Mouse (Mus musculus) brain, adult 10 weeks (tissue): ENCODE results near the gene Sept1. TPM values are rescaled to one million over a fixed set of nuclear protein-coding genes. Genes with fewer than 3 reads are reported as not detected.

ENCODE experiments used
- polyA plus RNA-seq: library from polyadenylated mRNA; stranded (reverse); fragments of 350-450 nt; fragmentation: Illumina TruSeq; extraction: RNeasy Lipid Tissue Mini Kit (QIAGEN cat#74804); gene quantifications from one replicate; pipeline ENCODE4 v1.2.3, GENCODE M21; 2015; ENCODE audit warnings: low read depth, low replicate concordance

Gene Sept1
- polyA plus RNA-seq, result 6.4 TPM

GRCm38 (mm10) chr7:127232622-127233367, at the start of gene Sept1, which contains the start of gene Zfp553:
Gene Sept1, minus strand, starts transcription at chr7:127233130.
Gene Zfp553, plus strand, starts transcription at chr7:127233061.

GRCm38 (mm10) chr7:127273925-127274789, 41.2 kb upstream of the Sept1 start, which contains the start of gene Sephs2:
Gene Sephs2, minus strand, starts transcription at chr7:127274055.

GRCm38 (mm10) chr7:127260309-127261111, 27.6 kb upstream of the Sept1 start, which contains the start of gene Dctpp1:
Gene Dctpp1, minus strand, starts transcription at chr7:127260709.

DNA sequence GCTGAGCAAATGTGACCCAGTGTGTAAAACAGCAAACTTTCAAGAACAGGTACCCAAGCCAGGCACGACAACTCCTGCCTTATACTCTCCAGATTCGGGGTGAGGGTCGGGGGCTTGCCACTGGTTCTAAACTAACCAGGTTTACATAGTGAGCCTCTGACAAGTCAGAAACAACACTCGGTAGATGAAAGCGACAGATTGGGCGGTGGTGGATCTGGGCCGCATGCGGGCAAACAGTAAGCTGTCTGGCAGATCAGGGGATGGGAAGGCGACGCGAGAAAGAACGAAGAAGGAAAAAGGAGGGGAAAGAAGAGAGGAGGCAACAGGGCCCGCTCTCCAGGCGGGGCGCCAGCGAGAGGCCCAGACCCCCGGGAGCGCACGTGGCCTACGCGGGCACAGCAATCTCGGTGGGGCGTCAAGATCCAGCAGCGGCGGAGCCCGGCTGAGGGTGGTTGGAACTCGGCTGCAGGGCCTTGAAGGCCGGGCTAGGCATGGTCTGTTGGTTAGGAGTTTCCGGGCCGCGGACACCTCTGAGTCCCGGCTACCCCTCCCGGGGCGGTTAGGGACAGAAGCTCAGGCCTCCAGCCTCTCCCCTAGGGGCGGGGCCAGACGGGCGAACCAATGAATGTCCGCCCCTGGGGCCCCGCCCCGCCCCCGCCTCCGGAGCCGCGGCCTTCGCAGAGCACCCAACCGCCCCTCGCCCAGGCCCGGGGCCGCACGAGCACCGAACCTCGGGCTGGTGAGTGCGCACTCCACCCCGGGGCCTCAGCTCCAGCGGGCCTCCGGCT, 11.1 kb upstream of the Sept1 start, which contains the start of gene Zfp771:
TSS of gene Zfp771 (plus strand) at position 405 of the 788 bp plus-strand sequence.

DNA sequence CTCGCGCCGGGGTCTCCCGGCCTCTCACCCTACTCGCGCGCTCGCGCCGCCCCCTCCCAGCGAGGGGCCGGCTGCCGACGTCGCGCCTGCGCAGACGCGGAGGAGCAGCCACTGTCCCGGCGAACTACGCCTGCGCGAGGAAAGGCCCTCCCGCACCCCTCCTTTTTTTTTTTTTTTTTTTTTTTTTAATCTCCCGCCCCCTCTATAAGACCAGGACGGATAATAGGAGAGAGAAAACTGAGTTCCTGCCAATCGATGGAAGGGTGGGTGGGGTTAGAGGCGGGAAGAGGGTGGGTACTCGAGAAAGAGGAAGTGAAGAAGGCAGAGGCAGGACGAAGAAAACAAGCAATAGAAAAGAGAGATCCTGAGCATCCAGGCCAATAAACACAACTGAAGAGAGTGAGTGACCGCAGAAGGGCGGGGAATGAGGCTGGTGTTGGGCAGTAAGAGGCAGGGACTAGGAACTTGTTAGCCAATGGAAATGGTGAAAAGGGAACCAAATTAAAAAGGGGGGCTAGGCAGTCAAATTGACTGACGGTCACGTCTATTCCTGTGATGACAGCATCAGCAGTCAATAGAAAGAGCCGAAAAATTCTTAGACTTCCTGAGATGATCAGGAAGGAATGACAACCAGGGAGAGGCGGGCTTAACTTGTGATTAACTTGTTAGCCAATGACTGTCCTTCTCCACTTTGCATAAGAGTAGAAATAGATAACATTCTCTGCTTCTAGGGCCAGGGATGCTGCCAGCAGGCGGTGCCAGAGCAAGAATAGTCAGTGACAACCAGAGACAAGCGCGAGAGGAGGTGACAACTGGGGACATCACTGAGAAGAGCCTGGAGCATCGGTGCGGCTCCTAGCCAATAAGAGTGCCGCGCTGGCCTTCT, 24.1 kb downstream of the Sept1 start, which contains the start of gene Mylpf:
TSS of gene Mylpf (plus strand) at position 338 of the 886 bp plus-strand sequence.

GRCm38 (mm10) chr7:127208295-127208552, 24.7 kb downstream of the Sept1 start, which contains the start of gene Tbc1d10b:
Gene Tbc1d10b, minus strand, starts transcription at chr7:127208468.

GRCm38 (mm10) chr7:127195544-127196295, 37.2 kb downstream of the Sept1 start, which contains the start of gene Cd2bp2:
Gene Cd2bp2, minus strand, starts transcription at chr7:127196050.

Other genes with a start within 250 kb of the Sept1 start
- gene Mvp, start 218.5 kb downstream of the Sept1 start, polyA plus RNA-seq, result 4.3 TPM
- not detected for gene Pagr1b, start 216.6 kb downstream of the Sept1 start, polyA plus RNA-seq
- 21.8 TPM for gene Pagr1a, start 215.8 kb downstream of the Sept1 start, polyA plus RNA-seq
- 57.4 TPM for gene Gm42742, start 212.0 kb downstream of the Sept1 start, polyA plus RNA-seq
- gene Prrt2, start 211.9 kb downstream of the Sept1 start, polyA plus RNA-seq, result 205 TPM
- 137 TPM for gene Maz, start 206.1 kb downstream of the Sept1 start, polyA plus RNA-seq
- gene Kif22, start 190.7 kb downstream of the Sept1 start, polyA plus RNA-seq, result 8.7 TPM
- gene Zg16, start 145.8 kb downstream of the Sept1 start, polyA plus RNA-seq, result not detected
- 2.3 TPM for gene AI467606, start 141.8 kb downstream of the Sept1 start, polyA plus RNA-seq
- 0.36 TPM for gene Qprt, start 110.9 kb downstream of the Sept1 start, polyA plus RNA-seq
- 0.21 TPM for gene Spn, start 95.3 kb downstream of the Sept1 start, polyA plus RNA-seq
- 74.5 TPM for gene Cd2bp2, start 37.1 kb downstream of the Sept1 start, polyA plus RNA-seq
- gene Tbc1d10b, start 24.7 kb downstream of the Sept1 start, polyA plus RNA-seq, result 53.6 TPM
- gene Mylpf, start 24.2 kb downstream of the Sept1 start, polyA plus RNA-seq, result 5.3 TPM
- gene Zfp553, start 69 bp downstream of the Sept1 start, polyA plus RNA-seq, result 14.3 TPM
- 23.6 TPM for gene Zfp771, start 11.1 kb upstream of the Sept1 start, polyA plus RNA-seq
- 44.7 TPM for gene Dctpp1, start 27.6 kb upstream of the Sept1 start, polyA plus RNA-seq
- 35.9 TPM for gene Sephs2, start 40.9 kb upstream of the Sept1 start, polyA plus RNA-seq
- gene Itgal, start 63.1 kb upstream of the Sept1 start, polyA plus RNA-seq, result 0.46 TPM
- 11.7 TPM for gene Zfp768, start 112.5 kb upstream of the Sept1 start, polyA plus RNA-seq
- gene Zfp747, start 142.9 kb upstream of the Sept1 start, polyA plus RNA-seq, result 5.3 TPM
- 2.3 TPM for gene 9130019O22Rik, start 154.0 kb upstream of the Sept1 start, polyA plus RNA-seq
- 5.9 TPM for gene E430018J23Rik, start 160.5 kb upstream of the Sept1 start, polyA plus RNA-seq
- gene Zfp764, start 173.7 kb upstream of the Sept1 start, polyA plus RNA-seq, result 5.1 TPM
- gene Zfp688, start 188.9 kb upstream of the Sept1 start, polyA plus RNA-seq, result 20.0 TPM
- gene Zfp689, start 216.0 kb upstream of the Sept1 start, polyA plus RNA-seq, result 4.0 TPM
- 26.1 TPM for gene Prr14, start 226.5 kb upstream of the Sept1 start, polyA plus RNA-seq
- 44.8 TPM for gene Fbrs, start 246.1 kb upstream of the Sept1 start, polyA plus RNA-seq